Mouse (Mus musculus) hindbrain, embryonic 11.5 days (tissue): ENCODE data around the gene Mid2. TPM values are rescaled to one million over a fixed set of nuclear protein-coding genes. Genes with fewer than 3 reads are reported as not detected.

Experiments used
- ATAC-seq: fragments of 200-750 bp; cut with Nextera tagmentation; 2 replicates; pipeline ENCODE4 v1.8.0; 2017; ENCODE audit warnings: mild to moderate bottlenecking, moderate TSS enrichment, moderate library complexity; ENCODE audit not compliant: low FRiP score
- DNase-seq: peaks from one replicate; pipeline ENCODE4 v3.0.0-alpha.2; 2015; ENCODE audit warnings: low spot score
- H3K27ac ChIP-seq: fragments of 300-500 bp; sonication (generic); 2 replicates; pipeline ENCODE4 v1.5.1; 2014; ENCODE audit warnings: mild to moderate bottlenecking, low read depth, low read length
- H3K27me3 ChIP-seq: fragments of 300-500 bp; sonication (generic); 2 replicates; pipeline ENCODE4 v1.6.1; 2014; ENCODE audit warnings: mild to moderate bottlenecking, low read length, moderate library complexity, mixed read lengths; ENCODE audit not compliant: control insufficient read depth, insufficient read depth
- H3K36me3 ChIP-seq: fragments of 300-500 bp; sonication (generic); 2 replicates; pipeline ENCODE4 v1.6.1; 2014; ENCODE audit warnings: mild to moderate bottlenecking, low read length, moderate library complexity, mixed read lengths; ENCODE audit not compliant: control insufficient read depth, insufficient read depth
- H3K4me1 ChIP-seq: fragments of 300-500 bp; sonication (generic); replicated peaks from 2 replicates; pipeline ENCODE4 v1.6.1; 2014; ENCODE audit warnings: low read length, mixed read lengths; ENCODE audit not compliant: control insufficient read depth, insufficient read depth
- H3K4me2 ChIP-seq: fragments of 300-500 bp; sonication (generic); replicated peaks from 2 replicates; pipeline ENCODE4 v1.6.1; 2014; ENCODE audit warnings: mild to moderate bottlenecking, low read depth, low read length
- H3K4me3 ChIP-seq: fragments of 300-500 bp; sonication (generic); 2 replicates; pipeline ENCODE4 v1.5.1; 2014; ENCODE audit warnings: low read depth, low read length
- H3K9ac ChIP-seq: fragments of 300-500 bp; sonication (generic); 2 replicates; pipeline ENCODE4 v1.6.1; 2014; ENCODE audit warnings: low read depth, low read length
- H3K9me3 ChIP-seq: fragments of 300-500 bp; sonication (generic); 2 replicates; pipeline ENCODE4 v1.6.1; 2016; ENCODE audit warnings: low read length; ENCODE audit not compliant: control insufficient read depth
- WGBS: fragments of 180-500 bp; shearing (Covaris S2); extraction: QIAGEN DNeasy Blood & Tissue Kit; methylation state at CpG from one replicate; pipeline ENCODE4 v1.1.7; 2014; 5-methylcytosine and 5-hydroxymethylcytosine counted together
- polyA plus RNA-seq: library from polyadenylated mRNA; unstranded; fragments of >200 nt; fragmentation: Nextera tagmentation; extraction: Ambion mirVana; gene quantifications from 2 replicates; pipeline ENCODE4 v1.2.1, GENCODE M21; 2014

The Mid2 gene
- polyA plus RNA-seq, 1 experiment from 2014 or later, result 3.0 TPM

GRCm38 (mm10) chrX:140813312-140814006 is 149.1 kb downstream of the Mid2 start, which contains the start of gene Tex13b:
TSS of gene Tex13b (minus strand) at chrX:140813433.
- H3K27ac ChIP-seq, result no peak within 1 kb of the TSS
- no peak within 1 kb of the TSS for H3K9ac ChIP-seq
- H3K4me1 ChIP-seq, result no peaks in the 10 kb centered on the region
- no peak within 1 kb of the TSS for H3K4me2 ChIP-seq
- H3K9me3 ChIP-seq, result no peaks in the 10 kb centered on the region
- no peaks in the 10 kb centered on the region for H3K27me3 ChIP-seq
- no peak for DNase-seq
- H3K36me3 ChIP-seq, result no peaks in the 10 kb centered on the region
- no peak within 1 kb of the TSS for H3K4me3 ChIP-seq
- WGBS, result 92% methylated on average over 22 of the region's 22 CpGs
- no peak for ATAC-seq

Other genes starting within 250 kb of the Mid2 start
- gene Prps1, start 208.0 kb upstream of the Mid2 start, polyA plus RNA-seq, result 81.9 and 88.2 TPM in 2 replicates
- 147 and 151 TPM in 2 replicates for gene Tsc22d3, start 63.9 kb upstream of the Mid2 start, polyA plus RNA-seq
- gene Tex13b, start 148.8 kb downstream of the Mid2 start, polyA plus RNA-seq, result not detected in 2 replicates
- not detected in 2 replicates for gene Vsig1, start 243.0 kb downstream of the Mid2 start, polyA plus RNA-seq